ENCODE assay signal across 8 mouse cellular contexts in the genomic region with DNA sequence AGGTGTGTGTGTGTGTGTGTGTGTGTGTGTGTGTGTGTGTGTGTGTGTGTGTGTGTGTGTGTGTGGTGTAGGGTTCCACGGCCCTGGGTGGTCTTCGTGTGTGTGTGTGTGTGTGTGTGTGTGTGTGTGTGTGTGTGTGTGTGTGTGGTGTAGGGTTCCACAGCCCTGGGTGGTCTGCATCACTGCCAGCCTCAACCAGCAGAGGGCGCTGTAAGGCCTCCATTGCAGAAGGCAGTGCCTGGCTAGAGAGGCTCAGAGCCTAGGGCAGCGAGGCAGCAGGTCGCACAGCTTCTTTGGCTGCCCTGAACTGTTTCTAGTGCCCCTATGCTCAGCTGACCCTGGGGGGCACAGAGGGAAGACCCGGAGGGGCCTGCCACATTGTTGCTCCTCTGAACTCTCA.
DNase-seq lines count a peak whose midpoint lies in the region; ATAC-seq lines count a peak whose summit lies in the region.

No protein-coding gene starts in this region.

- H3K4me2 ChIP-seq in intestine, embryonic 14.5 days (ENCODE audit: low read length), result no peak overlapping the region
- no peak overlapping the region for H3K4me2 ChIP-seq in intestine, embryonic 16.5 days (ENCODE audit: low read depth, low read length)

- DNase-seq in intestine, embryonic 14.5 days (ENCODE audit: low spot score), result peak; percentile 72
- peak; percentile 67 for DNase-seq in R1 (ENCODE audit: low read depth, low spot score)
- peak; percentile 86 to 90 for DNase-seq in cerebellum, postnatal 10 days
- DNase-seq in frontal cortex, postnatal 14 days (ENCODE audit: low spot score in 2 of 2), result peak; percentile 37 to 47
- peak; percentile 17 for DNase-seq in lung, postnatal 14 days
- peak; percentile 44 for DNase-seq in right cerebral cortex, postnatal 25 days
- no peak for DNase-seq in T-cell, adult 2 months (ENCODE audit: low spot score)

- H3K36me3 ChIP-seq in intestine, embryonic 14.5 days (ENCODE audit: control insufficient read depth, insufficient read depth, low read length), result no peaks in the 10 kb centered on the region
- no peaks in the 10 kb centered on the region for H3K36me3 ChIP-seq in intestine, embryonic 16.5 days (ENCODE audit: control insufficient read depth, insufficient read depth, low read length)

- H3K4me3 ChIP-seq in intestine, embryonic 14.5 days (ENCODE audit: low read depth, low read length), result no peak overlapping the region
- H3K4me3 ChIP-seq in intestine, embryonic 16.5 days (ENCODE audit: low read length), result no peak overlapping the region

- H3K27ac ChIP-seq in intestine, embryonic 14.5 days (ENCODE audit: low read depth), result no peak overlapping the region
- H3K27ac ChIP-seq in intestine, embryonic 16.5 days (ENCODE audit: low read length), result no peak overlapping the region

- H3K9ac ChIP-seq in intestine, embryonic 14.5 days (ENCODE audit: low read length), result no peak overlapping the region
- H3K9ac ChIP-seq in intestine, embryonic 16.5 days (ENCODE audit: low read depth, low read length), result no peak overlapping the region

- 30% methylated on average over 6 of the region's 6 CpGs for WGBS in intestine, embryonic 14.5 days
- 35% methylated on average over 6 of the region's 6 CpGs for WGBS in intestine, embryonic 16.5 days

- 0 out of 2 replicates have a peak, but pooled peaks have one; percentile 54 for ATAC-seq in intestine, embryonic 14.5 days (replicated peaks; ENCODE audit: low FRiP score, low TSS enrichment, low read depth)
- no peak for ATAC-seq in intestine, embryonic 16.5 days

- H3K27me3 ChIP-seq in intestine, embryonic 14.5 days (replicated peaks; ENCODE audit: control insufficient read depth, insufficient read depth, low read length), result no peaks in the 10 kb centered on the region
- peaks cover 7% of the 10 kb centered on the region; the same call in 1 of the 2 replicates for H3K27me3 ChIP-seq in intestine, embryonic 16.5 days (replicated peaks; ENCODE audit: control insufficient read depth, insufficient read depth, low read length)

- H3K9me3 ChIP-seq in intestine, embryonic 14.5 days (ENCODE audit: control insufficient read depth, low read length), result no peaks in the 10 kb centered on the region
- H3K9me3 ChIP-seq in intestine, embryonic 16.5 days (ENCODE audit: control insufficient read depth, low read length), result no peaks in the 10 kb centered on the region

- no peaks in the 10 kb centered on the region for H3K4me1 ChIP-seq in intestine, embryonic 14.5 days (replicated peaks; ENCODE audit: control insufficient read depth, insufficient read depth, low read length)
- H3K4me1 ChIP-seq in intestine, embryonic 16.5 days (ENCODE audit: control insufficient read depth, insufficient read depth, low read length), result no peaks in the 10 kb centered on the region
